Mouse (Mus musculus) cerebellum, postnatal 14 days (tissue): ENCODE measurements at regions not wholly inside any gene's neighbourhood (a gene's known extent, or its start where the extent isn't known, plus 50 kb on each side); places are given as distances from the start of the nearest gene placed in this dataset.

Experiments used
- DNase-seq, 2 experiments: peaks; one replicate each; pipeline ENCODE4 v3.0.0; 2021; ENCODE audit warnings: mixed read lengths in 2 of 2

GRCm38 (mm10) chr2:75146256-75146655 is 320.7 kb downstream of the Mtx2 start:
- no peak for DNase-seq

GRCm38 (mm10) chr2:75147399-75147798 is 321.8 kb downstream of the Mtx2 start:
- no peak for DNase-seq

- no peak for DNase-seq
Measured at GRCm38 (mm10) chr2:75147967-75148366, 322.4 kb downstream of the Mtx2 start.

GRCm38 (mm10) chr2:75149036-75149435 is 323.4 kb downstream of the Mtx2 start:
- DNase-seq, result no peak

GRCm38 (mm10) chr2:75149562-75149961 is 324.0 kb downstream of the Mtx2 start:
- DNase-seq, result no peak

GRCm38 (mm10) chr2:75150986-75151385 is 325.4 kb downstream of the Mtx2 start:
- peak; percentile 71 to 87 for DNase-seq

- DNase-seq, result no peak
Measured at GRCm38 (mm10) chr2:75151519-75151918, 325.9 kb downstream of the Mtx2 start.

- peak; percentile 31 to 66 for DNase-seq
Measured at GRCm38 (mm10) chr2:75152477-75152990, 326.9 kb downstream of the Mtx2 start.

GRCm38 (mm10) chr2:75154448-75154847 is 328.8 kb downstream of the Mtx2 start:
- DNase-seq, result no peak

GRCm38 (mm10) chr2:75158581-75158980 is 333.0 kb downstream of the Mtx2 start:
- no peak for DNase-seq

GRCm38 (mm10) chr2:75161075-75161474 is 335.5 kb downstream of the Mtx2 start:
- DNase-seq, result no peak

GRCm38 (mm10) chr2:75164987-75165386 is 339.4 kb downstream of the Mtx2 start:
- no peak for DNase-seq

GRCm38 (mm10) chr2:75176267-75176666 is 350.7 kb downstream of the Mtx2 start:
- DNase-seq, result no peak

GRCm38 (mm10) chr2:75183293-75183692 is 357.7 kb downstream of the Mtx2 start:
- DNase-seq, result no peak

- DNase-seq, result no peak
Measured at GRCm38 (mm10) chr2:75202587-75203220, 377.1 kb downstream of the Mtx2 start.

GRCm38 (mm10) chr2:75208821-75209758 is 383.5 kb downstream of the Mtx2 start:
- DNase-seq, result no peak

- peak; percentile 21 to 40 for DNase-seq
Measured at GRCm38 (mm10) chr2:75209790-75210583, 384.4 kb downstream of the Mtx2 start.

GRCm38 (mm10) chr2:75216931-75217330 is 391.3 kb downstream of the Mtx2 start:
- no peak for DNase-seq

GRCm38 (mm10) chr2:75220775-75221359 is 395.3 kb downstream of the Mtx2 start:
- DNase-seq, result no peak

GRCm38 (mm10) chr2:75224443-75224842 is 398.8 kb downstream of the Mtx2 start:
- DNase-seq, result peak; percentile 42 to 70

- no peak for DNase-seq
Measured at GRCm38 (mm10) chr2:75240976-75241375, 415.4 kb downstream of the Mtx2 start.

GRCm38 (mm10) chr2:75244311-75245033 is 414.6 kb upstream of the Hnrnpa3 start:
- no peak for DNase-seq
